Mouse (Mus musculus) heart, adult 2 months (tissue): ENCODE data around the gene Mpg. TPM values are rescaled to one million over a fixed set of nuclear protein-coding genes. Genes with fewer than 3 reads are reported as not detected.

ENCODE experiments used
- DNase-seq, 2 experiments: peaks; one replicate each; pipeline ENCODE4 v3.0.0; 2021
- H3K27ac ChIP-seq: fragments of 200-600 bp; 2 replicates; pipeline ENCODE4 v1.8.1; 2022
- H3K27me3 ChIP-seq: fragments of 200-500 bp; 2 replicates; pipeline ENCODE4 v1.6.1; 2012; ENCODE audit warnings: mild to moderate bottlenecking, low read length, inconsistent platforms, mixed read lengths; ENCODE audit not compliant: control insufficient read depth, insufficient read depth
- H3K36me3 ChIP-seq: fragments of 200-500 bp; 2 replicates; pipeline ENCODE4 v1.6.1; 2012; ENCODE audit warnings: low read length, inconsistent platforms; ENCODE audit not compliant: control insufficient read depth, insufficient read depth
- H3K4me1 ChIP-seq: fragments of 200-500 bp; 2 replicates; pipeline ENCODE4 v1.6.1; 2011; ENCODE audit warnings: low read length; ENCODE audit not compliant: control insufficient read depth, insufficient read depth
- H3K4me3 ChIP-seq: fragments of 200-600 bp; 2 replicates; pipeline ENCODE4 v1.8.1; 2022
- H3K79me2 ChIP-seq: fragments of 200-500 bp; replicated peaks from 2 replicates; pipeline ENCODE4 v1.6.1; 2012; ENCODE audit warnings: mild to moderate bottlenecking, inconsistent platforms, low read length, moderate library complexity, mixed read lengths; ENCODE audit not compliant: control insufficient read depth, insufficient read depth
- H3K9ac ChIP-seq: fragments of 200-500 bp; 2 replicates; pipeline ENCODE4 v1.6.1; 2012; ENCODE audit warnings: low read depth, mild to moderate bottlenecking, control low read depth, inconsistent platforms, low read length, mixed read lengths
- CTCF ChIP-seq: fragments of 200-600 bp; IDR thresholded peaks from 2 replicates; pipeline ENCODE4 v1.8.1; 2022; ENCODE audit warnings: antibody characterized with exemption, mild to moderate bottlenecking, moderate library complexity
- EP300 ChIP-seq: fragments of 200-500 bp; IDR thresholded peaks from 2 replicates; pipeline ENCODE4 v1.6.1; 2011; ENCODE audit warnings: low read depth, low read length, control low read depth; ENCODE audit not compliant: insufficient read depth
- POLR2A ChIP-seq: fragments of 200-500 bp; IDR thresholded peaks from 2 replicates; pipeline ENCODE4 v1.6.1; 2011; ENCODE audit warnings: mild to moderate bottlenecking, low read depth, low read length, control low read depth; ENCODE audit not compliant: insufficient read depth
- WGBS: fragments of 180-500 bp; shearing (Covaris S2); methylation state at CpG from one replicate; pipeline ENCODE4 v1.1.7; 2018; 5-methylcytosine and 5-hydroxymethylcytosine counted together
- intact Hi-C: fragments of 180-260 bp; cut with DNase I; formaldehyde crosslinking; loops from one replicate; pipeline ENCODE4 v1.15.1; 2025
- polyA plus RNA-seq: library from polyadenylated mRNA; depleted of rRNA; stranded (reverse); fragments of >200 nt; gene quantifications from 2 replicates; pipeline ENCODE4 v1.2.3, GENCODE M21; 2012
- total RNA-seq, 2 experiments: library from RNA; stranded (reverse); gene quantifications; 2 replicates each; pipeline ENCODE4 v1.2.3; 2021

The Mpg gene
- total and polyA plus RNA-seq, 3 experiments: 5.1 to 6.2 (median 5.2) TPM

- no peaks in the 10 kb centered on the region for H3K27me3 ChIP-seq
- 88% methylated on average over 2 of the region's 2 CpGs for WGBS
- H3K27ac ChIP-seq: no peak overlapping the region
- no peak for DNase-seq
- intact Hi-C loops: no loop called here
- TF ChIP-seq POLR2A (no peak), CTCF (no peak), EP300 (no peak)
- H3K4me1 ChIP-seq: peaks cover 3% of the 10 kb centered on the region
- H3K9ac ChIP-seq: no peak overlapping the region
- H3K4me3 ChIP-seq: no peak overlapping the region
- H3K79me2 ChIP-seq: no peaks in the 10 kb centered on the region
- H3K36me3 ChIP-seq: no peaks in the 10 kb centered on the region
Measured at GRCm38 (mm10) chr11:32231125-32231524, 4.8 kb downstream of the Mpg start.

- H3K79me2 ChIP-seq: no peaks in the 10 kb centered on the region
- H3K4me3 ChIP-seq: no peak overlapping the region
- H3K27ac ChIP-seq: no peak overlapping the region
- DNase-seq: no peak
- 79% methylated on average over 10 of the region's 10 CpGs for WGBS
- TF ChIP-seq CTCF (no peak), EP300 (no peak), POLR2A (no peak)
- H3K9ac ChIP-seq: no peak overlapping the region
- H3K36me3 ChIP-seq: no peaks in the 10 kb centered on the region
- peaks cover 6% of the 10 kb centered on the region for H3K4me1 ChIP-seq
- intact Hi-C loops: no loop called here
- no peaks in the 10 kb centered on the region for H3K27me3 ChIP-seq
Measured at GRCm38 (mm10) chr11:32232848-32233247, 6.5 kb downstream of the Mpg start.

GRCm38 (mm10) chr11:32233895-32234294 is 7.6 kb downstream of the Mpg start:
- H3K4me1 ChIP-seq: peaks cover 6% of the 10 kb centered on the region
- no peaks in the 10 kb centered on the region for H3K36me3 ChIP-seq
- no peaks in the 10 kb centered on the region for H3K79me2 ChIP-seq
- H3K4me3 ChIP-seq: no peak overlapping the region
- H3K27ac ChIP-seq: no peak overlapping the region
- intact Hi-C loops: no loop called here
- 73% methylated on average over 3 of the region's 3 CpGs for WGBS
- H3K27me3 ChIP-seq: no peaks in the 10 kb centered on the region
- TF ChIP-seq CTCF: no peak
- no peak for TF ChIP-seq EP300
- TF ChIP-seq POLR2A: no peak
- DNase-seq: peak; percentile 33 to 53
- H3K9ac ChIP-seq: no peak overlapping the region

- Histone ChIP-seq H3K79me2 (no peaks in the 10 kb centered on the region), H3K27ac (peak overlapping the region; percentile 23; the same call in 1 of the 2 replicates)
- WGBS: 73% methylated on average over 6 of the region's 6 CpGs
Measured at GRCm38 (mm10) chr11:32234816-32235485, 8.6 kb downstream of the Mpg start.

GRCm38 (mm10) chr11:32235646-32236045 is 9.3 kb downstream of the Mpg start:
- H3K36me3 ChIP-seq: no peaks in the 10 kb centered on the region
- peak; percentile 76 to 77 for DNase-seq
- no peak overlapping the region; the same call in 1 of the 2 replicates for H3K27ac ChIP-seq
- H3K4me3 ChIP-seq: no peak overlapping the region
- no peak overlapping the region for H3K9ac ChIP-seq
- WGBS: 12% methylated on average over 3 of the region's 3 CpGs
- intact Hi-C loops: loop anchor here (5.0 kb wide), 1 partner anchor 52 kb away; the partner anchor contains the start of gene Hbq1b
- no peaks in the 10 kb centered on the region for H3K79me2 ChIP-seq
- H3K27me3 ChIP-seq: no peaks in the 10 kb centered on the region
- H3K4me1 ChIP-seq: peaks cover 6% of the 10 kb centered on the region
- TF ChIP-seq EP300: no peak
- TF ChIP-seq CTCF: no peak
- TF ChIP-seq POLR2A: no peak

More at GRCm38 (mm10) chr11:32234816-32235485, 8.6 kb downstream of the Mpg start:
- H3K36me3 ChIP-seq: no peaks in the 10 kb centered on the region
- no peak overlapping the region for H3K9ac ChIP-seq
- intact Hi-C loops: loop anchor here (5.0 kb wide), 1 partner anchor 52 kb away; the partner anchor contains the start of gene Hbq1b
- H3K27me3 ChIP-seq: no peaks in the 10 kb centered on the region
- no peak overlapping the region for H3K4me3 ChIP-seq
- peaks cover 6% of the 10 kb centered on the region for H3K4me1 ChIP-seq
- TF ChIP-seq CTCF: no peak
- no peak for TF ChIP-seq POLR2A
- TF ChIP-seq EP300: no peak
- no peak for DNase-seq

- WGBS: 58% methylated on average over 2 of the region's 2 CpGs
- Histone ChIP-seq H3K9ac (no peak overlapping the region; the same call in 1 of the 2 replicates), H3K36me3 (no peaks in the 10 kb centered on the region), H3K27ac (no peak overlapping the region), H3K27me3 (no peaks in the 10 kb centered on the region), H3K79me2 (no peaks in the 10 kb centered on the region), H3K4me1 (peaks cover 6% of the 10 kb centered on the region), H3K4me3 (no peak overlapping the region)
- TF ChIP-seq EP300: no peak
- no peak for TF ChIP-seq POLR2A
- no peak for TF ChIP-seq CTCF
- DNase-seq: no peak
- intact Hi-C loops: loop anchor here (5.0 kb wide), 1 partner anchor 51 kb away; the partner anchor contains the start of gene Hbq1b
Measured at GRCm38 (mm10) chr11:32236132-32236531, 9.8 kb downstream of the Mpg start.
